Mouse (Mus musculus): ENCODE measurements around the gene Smarcc1.

Smarcc1 gene

DNA sequence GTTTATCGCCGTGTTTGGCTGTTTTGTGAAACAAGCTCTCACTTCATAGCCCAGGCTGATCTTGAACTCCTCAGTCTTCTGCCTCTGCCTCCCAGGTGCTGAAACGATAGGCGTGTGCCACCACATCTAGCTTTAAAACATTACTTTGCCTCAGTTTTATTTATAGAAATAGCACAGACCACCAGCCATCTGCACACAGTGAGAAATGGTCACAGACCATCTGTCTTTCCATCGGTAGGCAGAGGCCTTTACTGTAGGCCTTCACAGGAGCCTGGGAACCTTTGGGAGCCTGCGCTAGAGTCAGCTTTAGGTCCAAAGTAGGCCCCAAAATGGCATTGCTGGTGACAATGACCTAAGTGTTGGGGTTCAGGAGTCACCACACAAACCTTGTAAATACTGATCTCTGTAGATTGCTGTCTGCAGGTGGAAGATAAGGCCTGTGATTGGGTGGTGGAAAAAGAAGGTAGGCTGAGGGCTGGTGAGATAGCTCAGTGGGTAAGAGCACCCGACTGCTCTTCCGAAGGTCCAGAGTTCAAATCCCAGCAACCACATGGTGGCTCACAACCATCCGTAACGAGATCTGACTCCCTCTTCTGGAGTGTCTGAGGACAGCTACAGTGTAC is 166.7 kb downstream of the Smarcc1 start:
- CTCF ChIA-PET, result interaction anchor here in 3 of 4 experiments (0.6 to 1.9 kb wide), 3 partner anchors 8 to 9 kb away, joined by 3 to 9 read pairs (median 6); no protein-coding TSS in a partner anchor
- POLR2A ChIA-PET, result interaction anchor here in 2 of 4 experiments (1.3 to 1.5 kb wide), 4 partner anchors 9 to 35 kb away, joined by 3 to 4 read pairs (median 4); partner anchors contain the start of gene Elp6 (in 1 of the 2)

DNA sequence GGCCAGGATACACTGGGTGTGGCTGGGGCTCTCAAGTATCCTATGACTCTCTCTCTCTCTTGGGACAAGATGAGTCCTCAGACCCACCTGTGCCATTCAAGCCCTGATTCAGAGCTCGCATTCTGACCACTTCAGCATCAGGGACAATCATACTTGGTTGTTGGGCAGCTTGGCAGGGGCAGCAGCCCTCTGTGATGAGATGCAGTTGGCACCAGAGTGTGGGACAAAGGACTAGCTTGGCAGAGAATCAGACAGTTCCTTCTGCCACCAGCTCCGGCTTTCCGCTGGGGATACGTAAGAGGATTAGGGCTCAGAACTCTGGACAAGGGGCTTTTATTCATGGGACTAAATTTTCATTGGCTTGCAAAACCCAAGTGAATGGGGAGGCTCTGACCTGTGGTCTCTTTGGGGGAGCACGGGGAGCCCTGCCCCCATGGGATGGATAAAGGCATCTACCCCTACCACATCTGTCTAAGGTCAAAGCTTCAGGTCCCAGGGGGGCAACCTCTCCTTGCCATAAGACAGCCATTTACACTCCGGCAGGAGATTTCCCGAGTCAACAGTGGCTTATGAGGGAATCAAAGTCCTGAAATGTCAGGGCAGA is 169.9 kb downstream of the Smarcc1 start:
- ChIA-PET POLR2A (interaction anchor here in 2 of 4 experiments (1.0 to 1.5 kb wide), 3 partner anchors 10 to 17 kb away, joined by 3 to 7 read pairs (median 7); partner anchors contain the start of gene Elp6 (in 1 of the 2)), CTCF (interaction anchor here in 3 of 4 experiments (0.6 to 1.0 kb wide), 7 partner anchors 9 to 324 kb away, joined by 3 to 4 read pairs (median 3); no protein-coding TSS in a partner anchor)
